Mouse (Mus musculus) T-helper 17 cell (primary cell): Measurements from ENCODE around the gene Vps37b.
"Not testable (repeated sequence)": the region's sequence is repeated elsewhere in the genome, so short reads cannot be mapped to it uniquely, and the experiment has no call there.

Experiments used
- in situ Hi-C, 2 experiments: fragments of 300-600 bp; cut with MboI, MseI; formaldehyde crosslinking; loops; 1 replicate in 1 of 2; 2 replicates in 1 of 2; pipeline ENCODE4 v1.15.1; 2025; ENCODE audit warnings: high pct_unique_total_duplicates in 2 of 2

Gene Vps37b

GRCm38 (mm10) chr5:124032001-124032508 lies at the start of gene Vps37b:
Gene Vps37b, minus strand, starts transcription at chr5:124032270.
- in situ Hi-C loops = loop anchor here in 1 of 2 experiments (10.0 kb wide), 1 partner anchor 53 kb away; no protein-coding TSS in a partner anchor

GRCm38 (mm10) chr5:124079880-124080279 lies 47.8 kb upstream of the Vps37b start:
- in situ Hi-C loops = loop anchor here (5.0 to 10.0 kb wide), 4 partner anchors 45 to 1935 kb away; partner anchors contain the start of genes Ccdc63 (in 1 of the 2) and Vps37b (in 1 of the 2)

DNA sequence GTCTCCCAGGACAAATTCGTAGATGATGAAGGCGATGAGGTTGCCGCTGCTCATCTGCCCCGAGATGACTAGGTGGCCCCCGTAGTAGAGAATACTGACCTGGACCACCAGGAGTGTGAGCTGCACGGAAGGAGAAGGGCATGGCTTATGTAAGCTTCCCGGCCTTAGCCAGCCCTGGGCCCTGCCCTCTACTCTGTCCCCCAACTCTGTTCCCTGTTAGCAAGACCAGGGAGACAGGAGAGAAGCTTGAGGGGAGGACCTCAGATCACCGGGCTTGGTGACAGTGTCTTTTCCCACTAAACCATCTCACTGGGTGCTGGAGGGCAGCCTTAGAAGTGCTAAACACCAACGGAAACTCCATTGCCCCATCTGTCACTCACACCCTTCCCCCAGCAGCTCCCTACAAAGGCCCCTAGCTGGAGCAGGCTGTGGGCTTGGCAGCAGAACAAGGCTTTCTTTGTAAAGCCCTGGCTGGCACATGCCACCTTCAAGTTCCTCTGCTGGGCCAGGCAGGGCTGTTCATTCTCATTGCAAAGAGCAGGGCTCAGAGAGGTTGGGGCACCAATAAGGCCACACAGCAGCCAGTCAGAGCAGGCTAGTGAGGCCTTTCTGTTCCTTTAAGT lies 46.8 kb upstream of the Vps37b start:
- in situ Hi-C loops = loop anchor here in 1 of 2 experiments (10.0 kb wide), 1 partner anchor 1934 kb away; the partner anchor contains the start of gene Ccdc63

GRCm38 (mm10) chr5:124077856-124078460 lies 45.9 kb upstream of the Vps37b start:
- in situ Hi-C loops = loop anchor here in 1 of 2 experiments (10.0 kb wide), 1 partner anchor 1933 kb away; the partner anchor contains the start of gene Ccdc63

DNA sequence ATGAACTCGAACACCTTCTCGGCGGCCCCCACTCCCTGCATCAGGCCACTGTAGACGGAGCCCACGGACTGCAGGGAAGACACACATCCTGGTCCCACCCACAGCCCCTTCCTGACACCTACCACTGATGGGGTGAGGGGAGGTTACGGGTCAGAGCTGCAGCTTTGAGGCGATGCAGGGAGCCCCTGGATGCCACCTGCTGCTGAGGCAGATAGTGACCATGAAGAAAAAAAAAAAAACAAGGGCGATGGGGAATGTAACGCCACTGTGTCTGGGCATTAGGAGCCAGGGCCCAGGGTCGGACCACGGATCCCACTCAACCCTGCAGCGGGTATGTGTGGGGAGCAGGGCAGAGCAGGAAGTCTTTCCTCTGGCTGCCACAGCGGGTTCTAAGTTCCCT lies 45.2 kb upstream of the Vps37b start:
- in situ Hi-C loops = loop anchor here in 1 of 2 experiments (10.0 kb wide), 1 partner anchor 1932 kb away; the partner anchor contains the start of gene Ccdc63

DNA sequence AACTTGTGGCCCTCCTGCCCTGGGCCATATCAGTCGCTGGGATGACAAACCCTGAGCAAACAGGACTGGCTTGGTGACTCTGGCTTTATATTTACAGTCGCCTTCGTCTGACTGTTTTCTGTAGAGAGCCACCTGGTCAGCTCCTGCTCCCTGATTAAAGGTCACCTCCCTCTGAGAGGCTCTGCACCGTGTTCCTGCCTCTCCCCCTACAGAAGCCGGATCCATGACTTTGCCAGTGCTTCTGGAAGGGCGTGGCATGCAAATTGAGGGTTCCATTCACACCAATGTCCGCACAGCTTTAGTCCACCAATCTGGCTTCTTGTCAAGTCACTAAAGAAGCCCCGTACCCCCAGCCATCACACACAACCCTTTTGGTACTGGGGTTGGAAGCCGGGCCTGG lies 44.5 kb upstream of the Vps37b start:
- in situ Hi-C loops = loop anchor here in 1 of 2 experiments (10.0 kb wide), 1 partner anchor 1932 kb away; the partner anchor contains the start of gene Ccdc63

DNA sequence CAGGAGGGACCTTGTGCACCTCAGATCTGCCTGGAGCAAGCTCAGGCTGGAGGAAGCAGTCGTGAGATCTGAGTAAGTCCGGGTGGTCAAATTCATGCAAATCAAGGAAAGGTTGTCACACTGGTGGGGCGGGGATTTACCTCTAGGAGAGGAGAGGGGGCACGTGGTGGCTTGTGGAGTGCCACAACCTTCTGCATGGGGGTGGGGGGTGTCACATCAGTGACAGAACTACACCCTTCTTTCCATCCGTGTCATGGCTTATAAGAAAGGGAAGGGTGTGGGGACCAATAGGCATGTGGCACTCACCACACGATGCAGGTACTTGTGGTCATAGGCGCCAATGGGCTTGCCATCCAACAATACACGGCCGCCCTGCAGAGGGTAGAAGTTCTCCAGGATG lies 43.6 kb upstream of the Vps37b start:
- in situ Hi-C loops = loop anchor here in 1 of 2 experiments (10.0 kb wide), 1 partner anchor 1931 kb away; the partner anchor contains the start of gene Ccdc63

- in situ Hi-C loops = loop anchor here in 1 of 2 experiments (10.0 kb wide), 1 partner anchor 1930 kb away; the partner anchor contains the start of gene Ccdc63
Observed at GRCm38 (mm10) chr5:124074845-124075307, 42.8 kb upstream of the Vps37b start.

DNA sequence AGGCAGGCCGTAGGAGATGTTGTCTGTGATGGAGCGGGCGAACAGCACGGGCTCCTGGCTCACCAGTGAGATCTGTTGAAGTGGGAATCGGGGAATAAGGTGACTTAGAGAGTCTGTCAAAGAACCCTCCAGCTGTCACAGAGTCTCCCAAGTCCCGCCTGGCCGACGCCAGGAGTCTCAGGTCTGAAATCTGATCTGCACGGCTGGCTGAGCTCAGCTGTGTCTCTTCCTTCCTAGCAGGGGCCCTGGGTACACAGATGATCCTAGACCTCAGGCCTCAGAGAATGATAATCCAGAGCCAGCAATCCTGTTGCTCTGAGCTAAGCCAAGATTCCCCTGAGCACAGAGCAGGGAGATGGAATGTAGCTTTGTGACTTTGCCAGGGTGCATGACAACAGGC lies 41.6 kb upstream of the Vps37b start:
- in situ Hi-C loops = loop anchor here in 1 of 2 experiments (10.0 kb wide), 1 partner anchor 1929 kb away; the partner anchor contains the start of gene Ccdc63

DNA sequence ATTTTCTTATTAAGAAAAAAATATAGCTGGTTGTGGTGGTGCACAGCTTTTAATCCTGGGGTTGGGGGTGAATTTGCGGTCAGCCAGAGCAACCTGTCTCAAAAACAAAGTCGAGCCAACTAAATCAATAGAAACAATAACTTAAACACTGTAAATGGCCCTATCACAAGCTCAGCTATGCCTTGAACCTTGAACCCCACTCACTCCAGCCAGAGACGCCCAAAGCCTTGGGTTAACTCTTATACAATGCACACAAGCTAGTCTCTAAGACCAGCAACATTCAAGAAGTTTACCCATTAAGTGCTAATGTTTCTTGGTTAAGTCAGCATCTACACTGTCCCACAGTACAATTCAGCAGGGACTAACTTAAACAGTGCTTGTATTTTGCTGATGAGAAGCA lies 37.6 kb upstream of the Vps37b start:
- in situ Hi-C loops = loop anchor here in 1 of 2 experiments (10.0 kb wide), 1 partner anchor 1925 kb away; the partner anchor contains the start of gene Ccdc63

- in situ Hi-C loops = no loop called here
Observed at GRCm38 (mm10) chr5:124062037-124062824, 30.2 kb upstream of the Vps37b start.

- in situ Hi-C loops = no loop called here
Observed at GRCm38 (mm10) chr5:124059677-124060076, 27.6 kb upstream of the Vps37b start.

DNA sequence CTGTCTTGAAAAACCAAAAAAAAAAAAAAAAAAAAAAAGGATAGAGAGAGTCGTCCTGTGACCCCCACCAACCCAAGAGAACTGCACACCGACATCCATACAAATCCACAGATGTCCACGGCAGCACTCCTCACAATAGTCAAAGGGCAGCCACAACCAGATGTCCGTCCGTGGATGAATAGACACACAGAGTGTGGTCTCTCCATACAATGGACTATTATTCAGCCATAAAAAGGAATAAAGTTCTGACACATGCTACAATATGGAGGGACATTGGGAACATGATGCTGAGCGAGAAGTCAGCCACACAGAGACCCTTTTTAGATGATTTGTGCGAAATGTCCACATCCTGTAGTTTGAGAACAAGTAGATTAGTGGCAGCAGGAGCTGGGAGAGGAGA lies 26.7 kb upstream of the Vps37b start:
- in situ Hi-C loops = no loop called here

DNA sequence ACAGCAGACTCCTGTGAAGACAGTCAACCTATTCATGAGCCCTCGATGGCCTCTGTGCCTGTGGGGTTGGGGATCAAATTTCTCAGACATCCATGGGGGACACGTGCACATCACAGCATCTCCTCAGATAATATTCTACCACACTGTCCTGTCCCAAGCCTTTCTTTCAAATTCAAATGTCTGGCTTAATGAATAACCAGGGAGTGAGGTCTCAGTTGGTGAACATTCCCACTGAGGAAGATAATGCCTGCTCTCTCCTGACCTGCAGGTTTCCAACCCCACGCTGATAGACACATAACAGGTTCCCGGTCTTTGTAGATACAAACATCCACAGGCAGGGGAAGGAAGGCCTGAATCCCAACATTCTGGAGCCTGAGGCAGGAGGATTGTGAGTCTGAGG lies 24.9 kb upstream of the Vps37b start:
- in situ Hi-C loops = no loop called here

DNA sequence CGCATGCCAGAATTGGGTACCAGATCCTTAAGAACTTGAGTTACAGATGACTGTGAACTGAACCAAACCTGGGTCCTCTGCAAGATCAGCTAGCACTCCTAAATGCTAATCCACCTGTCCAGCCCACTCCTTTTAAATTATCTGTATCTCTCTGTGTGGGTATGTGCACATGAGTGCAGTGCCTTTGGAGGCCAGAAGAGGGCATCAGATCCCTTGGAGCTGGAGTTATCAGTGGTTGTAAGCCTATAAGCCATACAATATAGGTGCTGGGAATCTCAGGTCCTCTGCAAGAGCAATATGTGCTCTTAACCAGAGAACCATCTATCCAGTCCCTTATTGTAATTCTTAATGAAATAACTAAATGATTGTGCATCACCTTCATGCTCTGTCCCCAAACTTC lies 24.1 kb upstream of the Vps37b start:
- in situ Hi-C loops = no loop called here

GRCm38 (mm10) chr5:124052641-124053040 lies 20.6 kb upstream of the Vps37b start:
- in situ Hi-C loops = not testable (repeated sequence)

DNA sequence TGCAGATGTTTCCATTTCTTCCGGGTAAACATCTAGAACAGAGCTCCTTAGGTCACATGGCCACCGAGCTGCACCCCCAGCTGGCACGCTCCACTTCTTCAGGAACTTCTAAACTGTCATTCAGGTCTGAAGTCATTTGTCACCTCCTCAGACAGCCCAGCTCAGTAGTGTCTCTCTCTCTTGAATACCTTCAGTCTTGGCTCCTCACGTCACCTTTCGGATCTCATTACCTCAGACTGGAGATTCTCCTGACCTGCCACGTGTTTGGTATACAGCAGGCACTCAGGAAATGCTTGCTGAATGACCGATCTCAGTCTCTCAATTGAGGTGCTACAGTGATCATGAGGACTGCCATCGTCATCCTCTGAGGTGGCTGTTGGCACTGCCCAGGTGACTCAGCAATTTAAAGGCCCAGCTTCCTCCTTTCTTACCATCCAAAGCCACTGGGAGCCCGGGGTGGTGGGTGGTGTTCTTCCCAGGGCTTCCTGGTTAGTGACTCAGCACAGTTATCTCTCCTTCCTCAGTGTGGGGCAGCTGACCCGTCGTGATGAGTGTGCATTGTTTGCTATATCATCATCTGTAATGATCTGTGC lies 19.9 kb upstream of the Vps37b start:
- in situ Hi-C loops = no loop called here

DNA sequence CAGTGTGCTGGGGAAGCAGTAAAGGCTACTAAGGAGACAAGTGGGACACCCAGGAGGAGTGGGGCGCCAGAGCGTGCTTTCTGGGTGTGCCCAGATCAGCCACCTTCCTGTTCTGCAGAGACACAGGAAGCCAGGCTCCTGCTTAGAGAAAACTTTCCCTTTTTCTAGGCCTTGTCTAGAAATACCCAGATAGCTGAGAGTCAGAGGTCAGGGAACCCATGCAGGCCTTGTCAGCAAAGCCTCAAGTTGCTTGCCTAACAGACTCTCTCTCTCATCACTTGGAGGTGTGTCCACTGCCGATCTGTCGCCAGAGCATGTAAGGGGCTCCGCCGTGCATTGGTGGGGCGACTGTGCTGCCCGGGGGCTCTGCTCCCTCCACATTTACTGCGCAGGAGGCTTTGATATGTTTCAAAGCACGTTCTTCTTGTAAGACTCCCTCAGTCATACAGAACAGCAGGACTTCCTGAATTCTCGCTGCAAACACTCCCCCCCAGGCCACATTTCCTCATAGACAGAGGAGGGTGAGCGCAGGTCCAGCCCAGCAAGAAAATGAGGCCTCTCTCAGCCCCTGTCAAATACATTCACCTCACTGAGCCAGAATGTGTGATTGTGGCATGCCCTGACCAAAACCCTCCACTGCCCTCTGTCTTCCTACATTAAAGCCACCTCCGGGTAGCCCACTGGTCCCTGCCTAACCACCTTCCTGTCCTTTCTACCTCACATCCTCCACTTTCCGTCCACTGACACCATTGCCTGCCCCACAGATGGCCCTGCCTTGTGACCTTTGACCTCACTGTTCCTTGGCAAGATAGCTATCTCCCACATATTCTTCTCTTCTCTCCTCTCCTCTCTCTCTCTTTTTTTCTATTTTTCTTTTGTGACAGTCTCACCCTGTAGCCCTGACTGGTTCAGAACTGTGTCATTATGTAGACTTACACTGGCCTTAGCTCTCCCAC lies 18.3 kb upstream of the Vps37b start:
- in situ Hi-C loops = no loop called here

- in situ Hi-C loops = no loop called here
Observed at GRCm38 (mm10) chr5:124049249-124050045, 17.4 kb upstream of the Vps37b start.
